Mouse (Mus musculus): ENCODE data around the gene Crim1.

The Crim1 gene

DNA sequence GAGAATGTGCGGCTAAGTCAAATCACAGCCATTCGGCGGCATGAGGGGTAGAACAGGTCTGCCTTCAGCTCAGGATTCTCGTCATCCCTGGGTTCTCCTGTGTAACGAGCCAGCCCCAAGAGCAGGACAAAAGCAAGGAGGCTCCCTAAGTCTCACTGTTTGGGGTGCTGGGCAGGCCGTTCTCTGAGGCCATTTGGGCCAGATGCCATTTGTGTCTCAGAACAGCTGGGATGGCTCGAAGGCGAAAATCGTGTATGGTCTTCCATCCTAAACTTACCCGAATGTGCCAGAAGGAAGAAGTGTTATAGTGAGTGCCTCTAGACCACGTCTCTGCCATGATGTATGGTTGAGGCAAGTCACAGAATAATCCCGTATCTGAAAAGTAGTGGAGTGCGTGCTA, 86.0 kb downstream of the Crim1 start:
- DNase-seq (ENCODE audit: low spot score in 2 of 2), result no peak

DNA sequence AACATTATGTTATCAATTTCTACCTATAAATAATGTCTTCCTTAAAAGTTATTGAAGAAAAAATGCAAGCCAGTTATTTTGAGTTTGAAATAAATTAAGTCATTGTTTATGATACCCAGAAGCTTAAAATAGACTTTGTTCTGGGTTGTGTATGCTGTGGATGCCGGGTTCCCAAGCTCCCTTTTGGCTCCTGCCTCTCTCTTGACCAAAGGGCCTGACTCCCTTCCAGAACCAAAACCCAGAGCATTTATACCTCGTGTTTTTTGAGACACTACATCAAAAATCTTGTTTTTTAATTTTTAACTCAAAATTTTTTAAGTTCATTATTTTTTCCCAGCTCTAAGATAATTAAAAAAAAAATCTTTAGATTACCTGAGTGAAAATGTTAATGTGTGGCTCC, 87.3 kb downstream of the Crim1 start:
- no peak for DNase-seq (ENCODE audit: low spot score in 2 of 2)

DNA sequence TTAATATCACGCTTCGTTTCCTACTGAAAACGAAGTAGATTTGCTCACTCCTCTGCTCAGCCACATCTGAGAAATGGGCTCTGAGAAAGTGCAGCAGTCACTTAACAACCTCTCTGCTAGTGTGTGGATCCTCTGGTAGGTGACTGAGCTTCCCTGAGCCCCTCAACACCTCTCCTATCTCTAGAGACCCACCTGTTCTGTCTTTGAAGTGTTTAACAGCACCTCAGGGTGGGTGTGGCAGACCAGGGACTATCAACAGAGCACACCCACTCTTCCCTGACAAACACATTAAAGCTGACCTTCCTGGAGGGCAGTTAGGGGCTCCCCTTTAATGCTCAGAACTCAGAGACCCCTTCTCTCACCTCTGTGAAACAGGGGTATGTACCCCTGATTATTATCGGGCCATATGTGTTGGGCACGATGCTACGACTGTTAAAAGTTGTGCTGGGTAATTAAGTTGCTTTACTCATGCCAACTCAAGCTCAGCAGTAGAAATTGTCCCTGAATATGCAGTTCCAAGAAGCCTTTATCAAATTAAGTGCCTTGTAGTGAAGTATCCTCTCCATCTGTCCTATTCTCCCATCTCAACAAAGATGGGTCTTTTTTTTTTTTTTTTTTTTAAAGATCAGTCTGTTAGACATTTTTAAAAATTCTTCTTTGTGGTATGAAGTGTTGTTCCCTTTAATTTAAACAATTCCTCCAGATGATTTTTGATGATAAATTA, 90.3 kb downstream of the Crim1 start:
- no peak for DNase-seq (ENCODE audit: low spot score in 2 of 2)

DNA sequence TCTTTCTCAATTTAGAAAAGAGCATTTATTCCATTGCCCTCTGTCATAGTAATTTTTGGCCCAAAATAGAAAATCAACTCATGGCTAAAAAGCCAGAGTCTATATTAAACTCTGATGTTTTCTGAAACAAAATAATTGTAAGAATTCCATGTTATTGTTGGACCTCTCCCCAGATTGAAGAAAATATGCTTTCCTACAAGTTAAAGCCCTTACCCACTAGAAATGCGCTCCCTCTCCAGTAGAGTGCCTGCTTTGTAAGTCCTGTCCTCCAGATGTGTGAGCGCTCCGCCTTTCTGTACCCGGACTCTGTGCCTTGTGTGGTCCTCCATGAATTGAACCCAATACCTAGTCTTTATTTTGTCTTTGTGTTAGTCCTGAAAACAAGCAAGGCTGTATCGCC, 91.0 kb downstream of the Crim1 start:
- DNase-seq (ENCODE audit: low spot score in 2 of 2), result no peak

DNA sequence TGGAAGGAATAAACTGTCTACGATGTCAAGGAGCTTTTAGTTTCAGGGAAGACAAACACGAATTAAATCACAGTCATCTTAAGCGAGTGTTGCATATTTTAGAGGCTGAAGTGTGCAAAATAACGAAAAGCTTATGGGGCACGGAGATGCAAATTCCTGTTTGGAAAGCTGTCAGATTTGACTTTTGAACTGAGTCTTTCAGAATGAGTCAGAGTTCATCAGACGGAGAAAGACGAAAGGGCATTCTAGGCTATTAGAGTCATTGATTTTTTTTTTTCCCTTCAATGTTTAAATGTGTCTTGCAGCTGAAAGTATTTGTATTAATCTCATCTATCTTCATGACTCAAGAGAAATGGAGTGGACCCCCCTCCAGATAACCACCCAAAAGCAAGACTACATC, 92.3 kb downstream of the Crim1 start:
- no peak for DNase-seq (ENCODE audit: low spot score in 2 of 2)

DNA sequence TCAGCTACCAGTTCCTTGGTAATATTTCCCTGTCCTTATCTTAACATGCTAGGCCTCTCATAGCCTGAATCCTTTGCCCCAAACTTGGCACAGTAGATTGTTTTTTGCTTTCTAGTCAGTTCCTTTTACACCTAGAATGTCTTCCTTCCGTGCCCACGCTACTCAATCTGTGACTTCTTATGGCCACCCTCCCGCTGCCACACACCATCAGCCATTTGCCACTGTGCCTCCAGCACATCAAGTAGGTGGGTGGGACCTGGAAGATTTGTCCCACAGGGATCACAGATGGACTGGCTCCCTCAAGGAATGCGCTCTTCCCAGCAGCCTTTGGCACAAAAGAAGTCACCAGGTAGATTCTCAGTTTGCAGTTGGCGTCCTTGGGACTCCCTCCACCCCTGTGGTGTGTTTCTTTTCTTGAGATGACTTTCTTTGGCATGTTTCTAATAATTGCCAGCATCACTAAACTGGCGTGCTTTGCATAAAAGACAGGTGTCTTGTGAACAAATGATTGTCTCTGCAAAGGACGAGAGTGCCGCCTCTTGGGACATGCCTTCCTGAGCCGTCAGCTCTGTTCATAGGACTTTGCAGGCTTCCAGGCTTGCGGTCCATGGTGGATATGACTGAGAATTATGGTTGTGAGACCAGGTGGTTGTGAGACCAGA, 92.9 kb downstream of the Crim1 start:
- no peak for DNase-seq (ENCODE audit: low spot score in 2 of 2)

DNA sequence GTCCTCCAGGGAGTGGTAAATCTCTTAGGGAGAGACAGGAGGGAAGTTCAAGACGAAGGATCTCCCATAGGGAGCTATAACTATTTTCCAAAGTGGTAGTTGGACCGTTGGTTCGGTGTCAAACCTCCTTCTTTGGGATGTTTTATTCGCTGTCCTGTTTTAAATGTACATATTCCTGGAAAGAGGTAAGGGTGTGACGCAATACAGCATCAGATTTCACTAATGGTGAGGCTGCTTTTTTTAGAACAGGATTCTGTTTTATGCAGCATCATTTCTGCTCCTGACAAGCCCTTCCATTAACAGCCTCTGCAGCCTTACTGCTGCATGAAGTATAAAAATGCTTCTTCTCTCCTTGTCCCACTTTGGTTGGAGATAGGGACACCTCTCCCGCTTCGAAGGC, 95.9 kb downstream of the Crim1 start:
- no peak for DNase-seq (ENCODE audit: low spot score in 2 of 2)

DNA sequence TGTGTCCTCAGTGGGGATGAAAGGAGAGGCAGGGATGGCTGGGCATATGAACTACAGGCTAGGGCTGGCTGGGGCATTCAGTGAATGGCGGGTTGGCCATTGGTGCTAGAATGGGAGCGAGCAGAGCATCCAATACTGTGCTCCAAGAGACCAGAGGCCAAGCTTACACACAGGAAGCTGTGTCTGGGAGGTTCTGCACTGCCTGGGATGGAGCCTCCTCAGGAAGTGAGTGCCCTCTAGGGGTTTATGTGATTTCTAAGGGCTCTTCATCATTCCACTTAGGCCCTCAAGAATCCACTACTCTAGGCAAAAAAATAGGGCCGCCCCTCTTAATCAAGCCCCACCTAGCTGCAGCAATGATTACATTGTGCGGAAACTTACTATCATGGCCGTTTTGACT, 98.1 kb downstream of the Crim1 start:
- no peak for DNase-seq (ENCODE audit: low spot score in 2 of 2)

DNA sequence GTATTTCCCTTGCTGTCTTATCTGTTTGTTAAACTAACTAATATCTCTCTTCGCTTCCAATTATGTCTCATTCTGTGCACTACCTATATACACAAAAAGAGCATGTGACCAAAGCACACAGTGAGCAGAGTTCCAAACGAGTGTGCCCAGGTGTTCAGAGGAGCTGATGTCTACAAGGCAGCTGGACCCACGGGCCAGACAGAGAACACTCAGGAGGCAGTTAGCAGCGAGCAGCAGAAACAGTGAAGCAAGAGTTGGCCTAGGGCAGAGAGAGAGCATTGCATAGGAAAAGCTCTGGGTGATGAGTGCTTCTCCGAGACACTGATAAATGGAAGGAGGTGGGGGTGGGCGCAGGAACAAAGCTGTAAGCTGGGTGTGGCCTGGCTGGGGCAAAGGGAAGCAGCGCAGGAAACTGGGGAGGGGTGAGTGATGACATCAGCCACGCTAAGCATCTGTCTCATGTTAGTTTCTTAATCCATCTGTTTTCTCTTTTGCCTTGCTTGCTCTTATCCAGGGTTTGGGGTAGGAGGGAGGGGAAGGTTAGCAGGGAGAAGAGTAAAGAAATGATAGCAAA, 99.0 kb downstream of the Crim1 start:
- no peak for DNase-seq (ENCODE audit: low spot score in 2 of 2)

DNA sequence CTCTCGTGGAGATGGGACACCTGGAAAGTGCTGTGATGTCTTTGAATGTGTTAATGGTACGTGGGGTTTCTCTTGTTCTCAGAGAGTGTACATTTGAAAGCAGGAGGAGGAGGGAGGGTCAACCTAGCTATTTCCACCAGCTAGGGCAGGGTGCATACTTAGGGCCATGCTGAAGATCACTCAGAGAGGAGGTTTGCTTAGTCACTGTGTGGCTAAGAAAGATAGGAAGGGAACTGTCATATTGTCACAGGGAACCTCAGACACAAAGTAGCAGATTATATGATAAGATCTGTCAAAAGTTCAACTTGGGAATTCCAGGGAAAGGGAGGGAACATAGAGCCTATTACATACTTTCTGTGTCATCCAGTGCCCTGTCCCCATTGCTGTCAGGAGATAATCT, 103.0 kb downstream of the Crim1 start:
- no peak for DNase-seq (ENCODE audit: low spot score in 2 of 2)

DNA sequence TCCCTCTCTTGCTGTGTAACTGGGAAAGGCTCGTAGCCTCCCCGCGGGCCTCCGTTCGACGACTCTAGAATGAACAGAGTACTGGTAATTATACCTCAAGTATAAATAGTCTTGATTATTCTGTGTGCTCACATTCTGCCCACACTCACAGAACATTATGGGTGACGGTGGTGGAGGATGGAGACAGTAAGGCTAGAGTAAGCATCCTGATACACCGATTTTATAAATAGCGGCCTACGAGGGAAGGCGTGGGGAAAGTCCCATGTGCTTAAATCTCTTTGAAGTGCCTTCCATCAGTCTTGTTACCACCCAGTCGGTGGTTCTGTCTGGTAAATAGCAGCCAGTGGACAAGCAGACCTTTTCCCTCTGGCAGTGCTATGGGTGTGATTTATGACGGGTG, 104.0 kb downstream of the Crim1 start:
- DNase-seq (ENCODE audit: low spot score in 2 of 2), result peak in 1 of 2 experiments; percentile 24

DNA sequence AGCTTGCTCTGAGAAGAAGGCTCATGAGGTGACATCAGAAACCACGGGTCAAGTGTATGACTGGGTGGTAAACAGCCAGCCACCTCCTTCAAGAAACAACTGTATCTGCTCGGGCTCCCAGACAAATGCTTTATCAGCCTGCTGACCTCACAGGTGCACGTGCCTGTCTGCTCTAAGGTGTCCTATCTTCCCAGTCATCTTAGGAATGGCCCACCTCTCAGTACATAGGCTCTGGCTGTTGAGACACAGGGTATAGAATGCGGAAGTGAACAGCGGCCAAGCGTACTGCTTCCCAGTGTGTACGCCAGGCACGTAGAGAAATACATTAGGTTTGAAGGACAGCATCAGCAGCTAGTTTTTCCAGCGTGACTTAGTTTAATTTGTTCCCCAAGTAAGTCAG, 106.4 kb downstream of the Crim1 start:
- no peak for DNase-seq (ENCODE audit: low spot score in 2 of 2)

DNA sequence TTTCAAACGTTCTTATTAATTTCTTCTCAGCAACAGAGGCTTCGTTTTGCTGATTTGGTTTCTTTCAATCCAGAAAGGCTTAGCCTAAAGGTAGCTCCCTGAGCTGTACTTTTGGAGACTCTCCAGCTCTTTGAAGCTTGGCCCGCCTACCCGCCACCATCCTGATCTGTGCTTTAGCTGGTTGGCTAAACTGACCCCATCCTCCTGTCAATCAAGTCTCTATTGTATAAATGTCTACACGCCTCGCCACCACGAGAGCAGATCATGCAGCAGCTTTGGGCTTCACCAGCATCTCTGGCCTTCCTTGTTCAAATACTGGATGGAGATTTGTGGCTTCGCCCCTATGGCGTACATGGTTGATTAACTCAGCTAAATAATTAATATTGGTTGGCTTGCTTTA, 108.2 kb downstream of the Crim1 start:
- DNase-seq (ENCODE audit: low spot score in 2 of 2), result no peak

DNA sequence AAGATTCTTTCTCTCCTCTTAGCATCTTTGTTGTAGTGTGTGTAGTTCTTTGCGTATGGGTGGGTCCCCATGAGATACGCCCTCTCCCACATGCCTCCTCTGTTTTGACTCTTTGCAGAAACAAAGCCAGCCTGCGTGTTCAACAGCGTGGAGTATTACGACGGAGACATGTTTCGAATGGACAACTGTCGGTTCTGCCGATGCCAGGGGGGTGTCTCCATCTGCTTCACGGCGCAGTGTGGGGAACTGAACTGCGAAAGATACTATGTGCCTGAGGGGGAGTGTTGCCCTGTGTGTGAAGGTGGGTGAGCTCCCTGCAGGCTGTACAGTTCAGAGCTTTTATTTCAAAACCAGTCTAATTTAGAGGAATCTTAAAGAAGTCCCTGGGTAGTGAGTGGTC, 113.0 kb downstream of the Crim1 start:
- DNase-seq (ENCODE audit: low spot score in 2 of 2), result no peak

DNA sequence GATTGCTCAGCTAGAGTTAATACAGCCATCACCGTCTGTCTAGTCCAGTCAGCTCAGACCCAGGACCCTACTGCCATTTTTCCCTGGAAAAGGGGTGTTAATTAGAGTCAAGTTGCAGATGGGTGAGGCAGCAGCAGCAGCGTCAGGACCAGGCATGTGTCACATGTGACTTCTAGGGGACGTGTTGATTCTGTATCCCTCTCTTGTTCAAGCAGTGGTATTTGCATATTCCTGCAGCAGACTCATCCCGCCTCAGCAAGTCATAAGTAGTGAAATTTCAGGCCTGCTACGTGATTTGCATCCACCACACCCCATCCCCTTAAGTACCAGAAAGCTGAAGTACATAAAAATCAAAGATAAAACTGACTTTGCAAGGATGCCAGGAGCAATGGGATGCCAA, 113.6 kb downstream of the Crim1 start:
- no peak for DNase-seq (ENCODE audit: low spot score in 2 of 2)

DNA sequence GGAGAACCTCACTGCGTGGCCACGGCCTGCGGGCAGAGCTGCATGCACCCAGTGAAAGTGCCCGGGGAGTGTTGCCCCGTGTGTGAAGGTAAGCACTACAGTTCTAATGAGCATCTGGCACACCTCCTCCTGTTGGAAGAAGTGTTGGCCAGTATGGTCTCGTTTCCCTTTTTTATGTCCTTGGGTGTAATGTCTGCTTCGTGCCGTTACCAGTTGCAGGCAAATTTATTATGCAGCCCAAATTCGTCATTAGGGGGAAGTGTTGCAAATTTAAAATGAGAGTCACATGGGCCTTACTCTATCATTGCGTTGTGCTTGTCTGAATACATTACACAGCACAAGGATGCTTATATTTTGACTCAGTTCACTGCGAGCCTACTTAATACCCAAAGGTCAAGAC, 115.6 kb downstream of the Crim1 start:
- DNase-seq (ENCODE audit: low spot score in 2 of 2), result no peak

DNA sequence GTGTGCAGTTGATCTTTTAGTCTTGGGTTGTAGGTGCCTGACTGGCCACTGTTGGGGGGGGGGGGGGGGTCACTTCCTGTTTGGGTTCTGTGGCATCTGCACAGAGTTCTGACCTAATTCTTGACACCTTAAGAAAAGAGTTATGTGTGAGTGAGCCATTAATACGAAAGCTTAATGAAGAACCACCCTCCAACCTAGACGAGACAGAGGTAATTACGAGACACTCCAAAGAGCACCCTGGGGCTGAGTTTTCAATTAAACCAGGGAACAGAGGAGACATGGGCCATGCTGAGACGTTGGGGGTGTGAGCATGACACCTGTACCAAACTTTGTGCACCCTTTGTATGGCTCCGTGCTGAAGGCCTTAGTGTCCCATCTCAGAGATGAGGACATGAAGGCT, 117.3 kb downstream of the Crim1 start:
- DNase-seq (ENCODE audit: low spot score in 2 of 2), result no peak

DNA sequence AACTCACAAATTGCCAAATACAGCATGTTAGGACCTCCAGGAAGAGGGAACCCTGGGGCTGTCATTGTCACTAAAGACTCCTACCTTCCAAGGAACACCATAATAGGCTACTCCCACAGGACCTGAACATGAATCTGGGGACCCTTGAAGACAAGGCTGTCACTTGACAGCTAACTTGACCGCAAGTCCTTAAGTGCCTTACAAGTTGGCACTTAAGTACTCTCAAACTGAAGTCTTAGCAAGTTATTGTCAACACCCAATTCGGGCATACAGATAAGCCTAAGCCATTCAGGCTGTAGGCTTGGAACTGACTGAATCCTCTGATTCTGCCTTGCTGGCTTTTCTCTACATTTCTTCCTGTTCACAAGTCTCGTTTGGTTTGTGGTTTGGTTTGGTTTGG, 118.8 kb downstream of the Crim1 start:
- no peak for DNase-seq (ENCODE audit: low spot score in 2 of 2)

DNA sequence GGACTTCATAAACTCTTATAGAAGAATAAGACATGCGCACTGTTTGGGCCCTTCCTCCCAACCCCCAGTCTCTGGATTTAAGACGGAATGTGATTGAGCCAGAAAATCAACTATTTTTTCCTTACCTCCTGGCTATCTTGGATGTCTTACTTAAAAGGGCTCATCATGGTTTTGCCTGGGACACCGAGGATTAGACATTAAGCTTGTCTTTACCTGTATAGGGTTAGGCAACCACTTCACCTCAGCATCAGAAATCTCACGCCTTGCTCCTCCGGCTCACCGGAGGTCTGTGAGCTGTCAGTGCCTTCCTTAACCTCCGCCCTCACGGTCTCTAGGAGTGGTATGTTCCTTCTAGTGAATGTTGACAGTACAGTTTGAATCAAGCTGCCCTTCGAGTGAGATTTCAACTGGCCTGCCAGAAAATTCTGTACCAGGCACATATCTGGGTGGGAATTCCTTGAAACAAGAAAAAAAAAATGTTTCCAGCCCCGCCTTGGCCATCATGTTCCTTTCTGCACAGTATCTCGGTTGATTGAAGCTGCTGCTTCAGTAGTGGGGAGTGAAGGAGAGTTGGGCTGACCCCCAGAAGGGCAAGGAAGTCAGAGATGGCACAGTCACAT, 121.3 kb downstream of the Crim1 start:
- no peak for DNase-seq (ENCODE audit: low spot score in 2 of 2)

DNA sequence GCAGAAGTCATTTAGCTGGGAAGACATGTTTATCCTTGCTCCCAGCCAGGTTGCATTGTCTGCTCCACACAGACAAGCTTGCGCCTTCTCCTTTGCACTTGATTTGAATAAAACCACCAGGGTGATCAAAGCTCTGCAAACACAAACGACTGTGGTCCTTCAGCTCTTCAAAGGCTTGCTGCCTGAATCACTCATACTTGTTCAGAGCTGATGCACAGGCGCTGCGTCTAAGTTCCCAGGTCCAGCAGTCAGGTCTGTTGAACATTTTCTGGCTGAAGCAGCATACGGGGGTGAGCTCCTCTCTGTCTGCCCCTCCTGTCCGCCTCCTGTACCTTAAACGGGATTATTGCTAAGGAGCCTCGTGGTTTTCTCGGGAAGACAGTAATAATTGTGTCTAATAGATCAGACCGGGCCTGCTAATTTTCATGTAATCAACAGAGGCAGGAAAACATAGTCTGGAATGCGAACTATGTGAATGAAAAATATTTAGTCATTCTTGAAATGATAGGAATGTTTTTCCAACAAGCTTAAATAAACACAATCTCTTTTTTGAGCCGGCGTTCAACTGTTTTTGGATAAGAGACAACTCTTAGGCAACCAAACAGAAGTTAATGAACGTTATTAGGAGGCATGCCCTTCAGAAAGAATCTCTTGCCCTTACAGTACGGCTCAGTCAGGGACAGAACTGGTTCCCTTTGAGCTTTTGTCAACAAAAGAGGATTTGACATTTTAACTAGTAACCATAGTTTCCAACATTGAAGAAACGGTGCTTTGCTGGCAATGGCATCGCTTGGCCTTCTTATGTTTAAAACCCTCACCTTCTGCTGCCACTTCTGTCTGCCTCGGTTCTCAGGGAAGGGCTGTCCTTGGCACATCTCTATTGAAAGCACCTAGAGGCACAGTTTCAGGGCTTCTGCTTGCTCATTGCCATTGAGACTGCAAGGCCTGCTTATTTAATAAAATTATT, 122.6 kb downstream of the Crim1 start:
- DNase-seq (ENCODE audit: low spot score in 2 of 2), result no peak

DNA sequence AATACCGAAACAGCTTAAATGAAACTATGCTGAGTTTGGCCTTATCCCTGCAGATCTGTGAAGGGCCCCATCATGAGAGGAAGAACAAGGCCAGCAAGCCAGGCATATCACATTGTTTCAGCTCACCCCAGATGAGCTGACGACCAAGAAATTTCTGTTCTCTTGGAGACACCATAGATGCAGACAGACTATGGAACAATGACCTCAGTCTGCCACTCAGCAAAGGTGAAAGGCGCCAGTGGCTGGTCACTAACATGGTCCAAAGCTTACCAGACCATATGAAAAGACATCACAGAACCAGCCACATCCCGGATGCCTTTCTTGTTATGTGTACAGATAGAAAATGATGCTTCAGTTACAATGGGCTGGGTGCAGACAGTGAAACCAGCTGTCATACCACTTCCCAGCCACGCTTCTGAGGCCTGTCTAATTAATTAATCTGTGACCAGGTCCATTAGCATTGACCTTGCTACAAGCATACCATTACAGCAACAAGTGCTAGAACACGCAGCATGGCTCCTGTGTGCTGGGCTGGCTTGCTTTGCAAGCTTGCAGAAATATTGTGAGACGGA, 125.8 kb downstream of the Crim1 start:
- no peak for DNase-seq (ENCODE audit: low spot score in 2 of 2)

DNA sequence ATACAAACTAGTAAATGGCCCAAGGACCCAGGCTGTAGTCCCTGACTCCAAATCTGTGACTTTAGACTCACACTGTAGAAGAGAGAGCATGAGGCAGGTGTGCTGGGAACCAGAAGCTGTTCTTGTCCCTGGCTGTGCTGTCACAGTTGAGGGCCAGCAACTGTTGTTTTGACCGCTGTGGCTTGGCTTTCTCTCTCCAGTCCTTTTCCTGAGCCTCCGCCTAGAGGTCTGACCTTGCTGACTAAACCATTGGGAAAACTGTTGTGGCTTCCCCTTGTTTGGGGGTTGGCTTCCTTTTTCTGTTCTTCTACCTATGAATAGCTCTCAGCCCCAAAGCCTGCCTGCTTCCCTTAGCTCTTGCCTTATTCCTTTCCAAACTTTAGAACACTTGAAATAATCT, 126.3 kb downstream of the Crim1 start:
- no peak for DNase-seq (ENCODE audit: low spot score in 2 of 2)

Measured in left cerebral cortex, adult 9 months (tissue).